Mouse (Mus musculus): ENCODE results near the gene Nxf2. TPM values are rescaled to one million over a fixed set of nuclear protein-coding genes. Genes with fewer than 3 reads are reported as not detected.
"Not testable (repeated sequence)": the region's sequence is repeated elsewhere in the genome, so short reads cannot be mapped to it uniquely, and the experiment has no call there.

The Nxf2 gene
- polyA plus RNA-seq, 1 experiment from 2014 or later: 0.15 TPM

GRCm38 (mm10) chrX:134915745-134916144 is 48.8 kb downstream of the Nxf2 start:
- 71% methylated on average over 2 of the region's 2 CpGs for WGBS
- Histone ChIP-seq H3K27ac (no peak overlapping the region), H3K4me1 (replicated peaks) (no peaks in the 10 kb centered on the region), H3K36me3 (no peaks in the 10 kb centered on the region), H3K27me3 (no peaks in the 10 kb centered on the region), H3K4me3 (replicated peaks) (no peak overlapping the region), H3K4me2 (replicated peaks) (no peak overlapping the region), H3K9ac (replicated peaks) (no peak overlapping the region), H3K9me3 (no peaks in the 10 kb centered on the region)
- ATAC-seq: no peak

GRCm38 (mm10) chrX:134915315-134915714 is 49.2 kb downstream of the Nxf2 start:
- not testable (repeated sequence) for H3K4me3 ChIP-seq (replicated peaks); H3K4me2 ChIP-seq (replicated peaks); H3K9me3 ChIP-seq; H3K4me1 ChIP-seq (replicated peaks); H3K27me3 ChIP-seq; ATAC-seq; H3K36me3 ChIP-seq; H3K9ac ChIP-seq (replicated peaks); H3K27ac ChIP-seq

DNA sequence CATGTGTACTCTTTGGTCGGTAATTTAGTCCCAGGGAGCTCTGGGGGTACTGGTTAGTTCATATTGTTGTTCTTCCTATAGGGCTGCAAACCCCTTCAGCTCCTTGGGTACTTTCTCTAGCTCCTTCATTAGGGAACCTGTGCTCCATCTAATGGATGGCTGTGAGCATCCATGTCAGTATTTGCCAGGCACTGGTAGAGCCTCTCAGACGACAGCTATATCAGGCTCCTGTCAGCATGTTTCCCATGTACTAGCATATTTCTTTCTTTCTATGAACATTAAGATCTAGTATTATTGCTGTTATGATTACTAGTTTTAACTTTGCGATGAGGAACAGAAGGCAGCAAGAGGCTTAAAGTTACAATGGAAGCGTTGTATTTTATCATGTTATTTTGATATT is 49.7 kb downstream of the Nxf2 start:
- Histone ChIP-seq H3K4me1 (replicated peaks) (no peaks in the 10 kb centered on the region), H3K27me3 (no peaks in the 10 kb centered on the region), H3K27ac (no peak overlapping the region), H3K4me2 (replicated peaks) (no peak overlapping the region), H3K9ac (replicated peaks) (no peak overlapping the region), H3K4me3 (replicated peaks) (no peak overlapping the region), H3K9me3 (no peaks in the 10 kb centered on the region), H3K36me3 (no peaks in the 10 kb centered on the region)
- no peak for ATAC-seq
- WGBS: 69% methylated on average over 4 of the region's 4 CpGs

- ATAC-seq: no peak
- Histone ChIP-seq H3K4me1 (replicated peaks) (no peaks in the 10 kb centered on the region), H3K27ac (no peak overlapping the region), H3K9ac (replicated peaks) (no peak overlapping the region), H3K4me2 (replicated peaks) (no peak overlapping the region), H3K36me3 (no peaks in the 10 kb centered on the region), H3K4me3 (replicated peaks) (no peak overlapping the region), H3K9me3 (no peaks in the 10 kb centered on the region), H3K27me3 (no peaks in the 10 kb centered on the region)
- WGBS: 47% methylated on average over 4 of the region's 4 CpGs
Observed at GRCm38 (mm10) chrX:134913234-134913936, 51.2 kb downstream of the Nxf2 start.

GRCm38 (mm10) chrX:134912805-134913204 is 51.7 kb downstream of the Nxf2 start:
- H3K27me3 ChIP-seq: no peaks in the 10 kb centered on the region
- H3K9ac ChIP-seq (replicated peaks): no peak overlapping the region
- no peak overlapping the region for H3K4me3 ChIP-seq (replicated peaks)
- 60% methylated on average over 2 of the region's 2 CpGs for WGBS
- no peak overlapping the region for H3K4me2 ChIP-seq (replicated peaks)
- no peaks in the 10 kb centered on the region for H3K36me3 ChIP-seq
- no peaks in the 10 kb centered on the region for H3K4me1 ChIP-seq (replicated peaks)
- no peak overlapping the region for H3K27ac ChIP-seq
- no peaks in the 10 kb centered on the region for H3K9me3 ChIP-seq
- ATAC-seq: no peak

DNA sequence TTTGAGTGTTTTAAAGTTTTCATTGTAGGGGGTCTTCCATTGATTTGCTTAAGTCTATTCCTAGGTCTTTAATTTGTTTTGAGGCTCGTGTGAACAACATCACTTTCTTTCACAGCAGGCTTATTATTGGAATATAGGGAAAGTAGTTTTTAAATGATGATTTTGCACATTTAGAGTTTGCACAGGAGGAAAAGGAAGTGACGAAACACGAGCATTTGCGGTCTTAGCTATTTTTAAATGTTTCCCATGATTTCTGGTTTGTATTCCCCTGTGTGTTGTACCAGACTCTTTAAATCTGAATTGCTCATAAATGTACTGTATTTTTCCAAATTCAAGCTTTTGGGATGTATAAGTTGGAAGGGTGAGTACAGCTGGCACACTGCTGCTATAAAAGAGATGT is 54.2 kb downstream of the Nxf2 start:
- ATAC-seq: no peak
- Histone ChIP-seq H3K27ac (no peak overlapping the region), H3K4me2 (replicated peaks) (no peak overlapping the region), H3K36me3 (no peaks in the 10 kb centered on the region), H3K9me3 (no peaks in the 10 kb centered on the region), H3K27me3 (no peaks in the 10 kb centered on the region), H3K4me1 (replicated peaks) (no peaks in the 10 kb centered on the region), H3K4me3 (replicated peaks) (no peak overlapping the region), H3K9ac (replicated peaks) (no peak overlapping the region)
- WGBS: 80% methylated on average over 4 of the region's 4 CpGs

Other genes starting within 250 kb of the Nxf2 start
- gene Armcx1, start 246.8 kb downstream of the Nxf2 start, polyA plus RNA-seq (2015; fragmentation: Nextera tagmentation; extraction: Ambion mirVana): 80.5 and 86.8 TPM in 2 replicates
- gene Armcx6, start 213.3 kb downstream of the Nxf2 start, polyA plus RNA-seq (2015; fragmentation: Nextera tagmentation; extraction: Ambion mirVana): 40.2 and 42.3 TPM in 2 replicates
- gene Armcx3, start 208.2 kb downstream of the Nxf2 start, polyA plus RNA-seq (2015; fragmentation: Nextera tagmentation; extraction: Ambion mirVana): 59.5 and 59.9 TPM in 2 replicates
- gene Armcx2, start 155.5 kb downstream of the Nxf2 start, polyA plus RNA-seq (2015; fragmentation: Nextera tagmentation; extraction: Ambion mirVana): 99.5 and 100.0 TPM in 2 replicates
- gene Zmat1, start 44.5 kb upstream of the Nxf2 start, polyA plus RNA-seq (2015; fragmentation: Nextera tagmentation; extraction: Ambion mirVana): 7.1 TPM in 2 replicates
- not detected in 2 replicates for gene Gm15023, start 212.9 kb upstream of the Nxf2 start, polyA plus RNA-seq (2015; fragmentation: Nextera tagmentation; extraction: Ambion mirVana)
- 22.0 and 22.7 TPM in 2 replicates for gene Tceal6, start 245.9 kb upstream of the Nxf2 start, polyA plus RNA-seq (2015; fragmentation: Nextera tagmentation; extraction: Ambion mirVana)